Mouse (Mus musculus) bone marrow, adult 2 months (tissue): ENCODE measurements around the gene Gm5108. TPM values are rescaled to one million over a fixed set of nuclear protein-coding genes. Genes with fewer than 3 reads are reported as not detected.

Experiments
- H3K27ac ChIP-seq: fragments of 200-500 bp; 2 replicates; pipeline ENCODE4 v1.5.1; 2012; ENCODE audit warnings: low read depth, mild to moderate bottlenecking, control low read depth, inconsistent platforms, low read length; ENCODE audit not compliant: control insufficient read depth, poor library complexity, insufficient read depth
- H3K4me1 ChIP-seq: fragments of 200-500 bp; 2 replicates; pipeline ENCODE4 v1.6.1; 2011; ENCODE audit warnings: low read length; ENCODE audit not compliant: control insufficient read depth, insufficient read depth
- H3K4me3 ChIP-seq: fragments of 200-500 bp; replicated peaks from 2 replicates; pipeline ENCODE3; 2011; ENCODE audit warnings: mild to moderate bottlenecking, low read depth, low read length, control low read depth; ENCODE audit not compliant: control insufficient read depth
- CTCF ChIP-seq: fragments of 200-500 bp; IDR thresholded peaks from 2 replicates; pipeline ENCODE4 v1.5.1; 2011; ENCODE audit warnings: low read length, control low read depth; ENCODE audit not compliant: control insufficient read depth, insufficient read depth
- POLR2A ChIP-seq: fragments of 200-500 bp; IDR thresholded peaks from 2 replicates; pipeline ENCODE4 v1.6.1; 2011; ENCODE audit warnings: low read depth, mild to moderate bottlenecking, control low read depth, low read length, borderline replicate concordance; ENCODE audit not compliant: control insufficient read depth
- WGBS: fragments of 180-500 bp; shearing (Covaris S2); methylation state at CpG from one replicate; pipeline ENCODE4 v1.1.7; 2018; 5-methylcytosine and 5-hydroxymethylcytosine counted together
- polyA plus RNA-seq: library from polyadenylated mRNA; stranded (reverse); fragments of >200 nt; gene quantifications from 2 replicates; pipeline ENCODE4 v1.2.4, GENCODE M21; 2011; ENCODE audit warnings: low replicate concordance; ENCODE audit not compliant: missing spikeins, insufficient read depth, insufficient read length

Gm5108 gene
- polyA plus RNA-seq, 1 experiment = not detected

GRCm38 (mm10) chr5:67947006-67947405 lies 5.5 kb downstream of the Gm5108 start:
- TF ChIP-seq POLR2A (no peak), CTCF (no peak)
- Histone ChIP-seq H3K27ac (no peak overlapping the region), H3K4me3 (no peak overlapping the region), H3K4me1 (no peaks in the 10 kb centered on the region)

GRCm38 (mm10) chr5:67948074-67948473 lies 6.6 kb downstream of the Gm5108 start:
- Histone ChIP-seq H3K4me3 (no peak overlapping the region), H3K4me1 (no peaks in the 10 kb centered on the region), H3K27ac (no peak overlapping the region)
- TF ChIP-seq CTCF (no peak), POLR2A (no peak)
- 86% methylated on average over 5 of the region's 5 CpGs for WGBS

- no peak overlapping the region for H3K4me3 ChIP-seq
- WGBS = 78% methylated on average over 4 of the region's 4 CpGs
- H3K27ac ChIP-seq = no peak overlapping the region
- H3K4me1 ChIP-seq = no peaks in the 10 kb centered on the region
- no peak for TF ChIP-seq POLR2A
- TF ChIP-seq CTCF = no peak
Measured at GRCm38 (mm10) chr5:67954097-67954496, 12.6 kb downstream of the Gm5108 start.

GRCm38 (mm10) chr5:67955486-67955885 lies 14.0 kb downstream of the Gm5108 start:
- Histone ChIP-seq H3K4me1 (no peaks in the 10 kb centered on the region), H3K4me3 (no peak overlapping the region), H3K27ac (no peak overlapping the region)
- WGBS = 84% methylated on average over 7 of the region's 7 CpGs
- TF ChIP-seq POLR2A = no peak
- no peak for TF ChIP-seq CTCF

- TF ChIP-seq POLR2A (no peak), CTCF (no peak)
- Histone ChIP-seq H3K4me3 (no peak overlapping the region), H3K4me1 (no peaks in the 10 kb centered on the region), H3K27ac (no peak overlapping the region)
- 72% methylated on average over 7 of the region's 7 CpGs for WGBS
Measured at GRCm38 (mm10) chr5:67961708-67962629, 20.5 kb downstream of the Gm5108 start.

- Histone ChIP-seq H3K4me1 (no peaks in the 10 kb centered on the region), H3K27ac (no peak overlapping the region), H3K4me3 (no peak overlapping the region)
- TF ChIP-seq CTCF (no peak), POLR2A (no peak)
- 79% methylated on average over 7 of the region's 7 CpGs for WGBS
Measured at GRCm38 (mm10) chr5:67969536-67969935, 28.1 kb downstream of the Gm5108 start.

GRCm38 (mm10) chr5:67981946-67982526 lies 40.6 kb downstream of the Gm5108 start:
- TF ChIP-seq POLR2A (no peak), CTCF (no peak)
- 27% methylated on average over 3 of the region's 3 CpGs for WGBS
- Histone ChIP-seq H3K4me3 (no peak overlapping the region), H3K4me1 (no peaks in the 10 kb centered on the region), H3K27ac (no peak overlapping the region)

GRCm38 (mm10) chr5:67990426-67990825 lies 49.0 kb downstream of the Gm5108 start:
- Histone ChIP-seq H3K4me1 (no peaks in the 10 kb centered on the region), H3K27ac (no peak overlapping the region), H3K4me3 (no peak overlapping the region)
- no peak for TF ChIP-seq CTCF
- no peak for TF ChIP-seq POLR2A
